Mouse (Mus musculus) neural tube, embryonic 14.5 days (tissue): ENCODE measurements around the gene 4931429L15Rik. TPM values are rescaled to one million over a fixed set of nuclear protein-coding genes. Genes with fewer than 3 reads are reported as not detected.

Experiments used
- ATAC-seq: fragments of 200-750 bp; cut with Nextera tagmentation; 2 replicates; pipeline ENCODE4 v1.8.0; 2017; ENCODE audit warnings: low read depth, mild to moderate bottlenecking, moderate TSS enrichment, moderate library complexity
- H3K27ac ChIP-seq: fragments of 300-500 bp; sonication (generic); 2 replicates; pipeline ENCODE4 v1.5.1; 2014; ENCODE audit warnings: low read depth, mild to moderate bottlenecking, control low read depth, low read length, moderate library complexity, mixed read lengths
- H3K27me3 ChIP-seq: fragments of 300-500 bp; sonication (generic); 2 replicates; pipeline ENCODE4 v1.6.1; 2014; ENCODE audit warnings: low read length; ENCODE audit not compliant: control insufficient read depth, insufficient read depth
- H3K36me3 ChIP-seq: fragments of 300-500 bp; sonication (generic); 2 replicates; pipeline ENCODE4 v1.6.1; 2014; ENCODE audit warnings: low read length, mixed read lengths; ENCODE audit not compliant: control insufficient read depth, insufficient read depth
- H3K4me1 ChIP-seq: fragments of 300-500 bp; sonication (generic); 2 replicates; pipeline ENCODE4 v1.6.1; 2014; ENCODE audit warnings: low read length; ENCODE audit not compliant: control insufficient read depth, insufficient read depth
- H3K4me2 ChIP-seq: fragments of 300-500 bp; sonication (generic); 2 replicates; pipeline ENCODE4 v1.6.1; 2014; ENCODE audit warnings: mild to moderate bottlenecking, low read depth, low read length, control low read depth
- H3K4me3 ChIP-seq: fragments of 300-500 bp; sonication (generic); 2 replicates; pipeline ENCODE4 v1.5.1; 2014; ENCODE audit warnings: low read depth, low read length, control low read depth, mixed read lengths
- H3K9ac ChIP-seq: fragments of 300-500 bp; sonication (generic); replicated peaks from 2 replicates; pipeline ENCODE4 v1.6.1; 2014; ENCODE audit warnings: low read depth, mild to moderate bottlenecking, control low read depth, low read length, mixed read lengths
- H3K9me3 ChIP-seq: fragments of 300-500 bp; sonication (generic); 2 replicates; pipeline ENCODE4 v1.6.1; 2016; ENCODE audit warnings: low read length; ENCODE audit not compliant: control insufficient read depth
- WGBS: fragments of 180-500 bp; shearing (Covaris S2); extraction: QIAGEN DNeasy Blood & Tissue Kit; methylation state at CpG from one replicate; pipeline ENCODE4 v1.1.7; 2014; 5-methylcytosine and 5-hydroxymethylcytosine counted together
- polyA plus RNA-seq: library from polyadenylated mRNA; unstranded; fragments of >200 nt; fragmentation: Nextera tagmentation; extraction: Ambion mirVana; gene quantifications from 2 replicates; pipeline ENCODE4 v1.2.1, GENCODE M21; 2014

Gene 4931429L15Rik
- polyA plus RNA-seq, 1 experiment from 2014 or later, result not detected

GRCm38 (mm10) chr9:46316388-46316787 is 3.4 kb downstream of the 4931429L15Rik start:
- 0 out of 2 replicates have a peak, but pooled peaks have one; percentile 45 for ATAC-seq
- Histone ChIP-seq H3K27me3 (no peaks in the 10 kb centered on the region), H3K27ac (no peak overlapping the region), H3K4me2 (no peak overlapping the region), H3K4me3 (no peak overlapping the region), H3K36me3 (no peaks in the 10 kb centered on the region), H3K9me3 (no peaks in the 10 kb centered on the region), H3K9ac (no peak overlapping the region), H3K4me1 (peaks cover 9% of the 10 kb centered on the region)
- 7% methylated on average over 5 of the region's 5 CpGs for WGBS

GRCm38 (mm10) chr9:46315807-46316365 is 3.9 kb downstream of the 4931429L15Rik start:
- ATAC-seq, result 0 out of 2 replicates have a peak, but pooled peaks have one; percentile 52
- Histone ChIP-seq H3K4me3 (no peak overlapping the region), H3K4me1 (peaks cover 9% of the 10 kb centered on the region), H3K4me2 (no peak overlapping the region), H3K9me3 (no peaks in the 10 kb centered on the region), H3K36me3 (no peaks in the 10 kb centered on the region), H3K9ac (no peak overlapping the region), H3K27ac (no peak overlapping the region), H3K27me3 (no peaks in the 10 kb centered on the region)
- 21% methylated on average over 11 of the region's 11 CpGs for WGBS

DNA sequence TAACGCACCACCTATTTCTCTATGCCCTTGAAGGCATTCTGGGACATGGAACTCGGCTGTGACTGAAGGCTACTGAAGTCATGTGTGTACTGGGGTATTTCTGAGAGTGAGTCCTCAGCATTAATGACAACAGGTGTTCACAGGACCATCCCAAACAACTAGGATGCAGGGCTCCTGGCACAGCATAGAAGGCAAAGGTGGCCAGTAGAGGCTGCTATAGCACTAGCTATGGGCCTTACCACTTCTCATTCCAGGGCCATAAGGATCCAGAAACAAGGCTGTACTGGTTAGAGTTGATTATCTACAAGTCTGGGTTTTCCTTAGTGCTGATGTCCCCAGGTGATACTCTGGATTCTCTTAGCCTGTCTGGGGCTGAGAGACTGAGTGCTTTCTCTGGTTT is 4.9 kb downstream of the 4931429L15Rik start:
- H3K27me3 ChIP-seq, result no peaks in the 10 kb centered on the region
- H3K27ac ChIP-seq, result no peak overlapping the region
- peaks cover 9% of the 10 kb centered on the region for H3K4me1 ChIP-seq
- no peak overlapping the region for H3K9ac ChIP-seq
- 52% methylated on average over 2 of the region's 2 CpGs for WGBS
- no peaks in the 10 kb centered on the region for H3K36me3 ChIP-seq
- ATAC-seq, result peak; percentile 22; the same call in 1 of the 2 replicates
- no peak overlapping the region for H3K4me3 ChIP-seq
- H3K4me2 ChIP-seq, result no peak overlapping the region
- H3K9me3 ChIP-seq, result no peaks in the 10 kb centered on the region

GRCm38 (mm10) chr9:46314507-46314906 is 5.3 kb downstream of the 4931429L15Rik start:
- Histone ChIP-seq H3K27me3 (no peaks in the 10 kb centered on the region), H3K9me3 (no peaks in the 10 kb centered on the region), H3K4me1 (peaks cover 9% of the 10 kb centered on the region), H3K36me3 (no peaks in the 10 kb centered on the region), H3K9ac (no peak overlapping the region), H3K4me3 (no peak overlapping the region), H3K4me2 (no peak overlapping the region), H3K27ac (no peak overlapping the region)
- 0% methylated on average over 4 of the region's 4 CpGs for WGBS
- ATAC-seq, result peak; percentile 38

GRCm38 (mm10) chr9:46309121-46309520 is 10.7 kb downstream of the 4931429L15Rik start:
- WGBS, result 6% methylated on average over 7 of the region's 7 CpGs
- H3K4me1 ChIP-seq, result 0 out of 2 replicates have a peak, but pooled peaks cover 3% of the 10 kb centered on the region
- no peak overlapping the region for H3K9ac ChIP-seq
- no peak overlapping the region for H3K4me2 ChIP-seq
- H3K4me3 ChIP-seq, result no peak overlapping the region
- H3K27me3 ChIP-seq, result no peaks in the 10 kb centered on the region
- H3K27ac ChIP-seq, result no peak overlapping the region
- H3K36me3 ChIP-seq, result no peaks in the 10 kb centered on the region
- H3K9me3 ChIP-seq, result no peaks in the 10 kb centered on the region
- no peak for ATAC-seq

DNA sequence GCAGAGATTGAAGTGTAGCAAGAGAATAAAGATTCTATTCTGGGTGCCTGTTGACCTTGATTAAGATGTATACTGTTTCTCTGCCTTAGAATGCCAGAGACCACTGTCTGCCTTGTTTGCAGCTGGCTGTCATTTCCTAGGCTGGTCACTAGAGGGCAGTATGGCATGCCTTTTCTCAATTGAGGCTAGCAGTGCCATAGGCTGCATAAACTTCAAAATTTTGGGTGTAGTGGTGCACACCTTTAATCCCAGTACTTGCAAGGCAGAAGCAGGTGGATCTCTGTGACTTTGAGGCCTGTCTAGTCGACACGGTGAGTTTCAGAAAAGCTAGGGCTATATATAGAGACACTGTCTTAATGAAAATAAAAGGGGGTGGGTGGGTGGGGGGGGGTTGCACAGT is 17.6 kb downstream of the 4931429L15Rik start:
- 13% methylated on average over 2 of the region's 2 CpGs for WGBS
- H3K27me3 ChIP-seq, result no peaks in the 10 kb centered on the region
- H3K9me3 ChIP-seq, result no peaks in the 10 kb centered on the region
- no peak overlapping the region for H3K27ac ChIP-seq
- no peaks in the 10 kb centered on the region for H3K4me1 ChIP-seq
- no peak overlapping the region for H3K4me2 ChIP-seq
- H3K4me3 ChIP-seq, result no peak overlapping the region
- peaks cover 17% of the 10 kb centered on the region; the same call in 1 of the 2 replicates for H3K36me3 ChIP-seq
- no peak overlapping the region for H3K9ac ChIP-seq
- ATAC-seq, result peak; percentile 34

DNA sequence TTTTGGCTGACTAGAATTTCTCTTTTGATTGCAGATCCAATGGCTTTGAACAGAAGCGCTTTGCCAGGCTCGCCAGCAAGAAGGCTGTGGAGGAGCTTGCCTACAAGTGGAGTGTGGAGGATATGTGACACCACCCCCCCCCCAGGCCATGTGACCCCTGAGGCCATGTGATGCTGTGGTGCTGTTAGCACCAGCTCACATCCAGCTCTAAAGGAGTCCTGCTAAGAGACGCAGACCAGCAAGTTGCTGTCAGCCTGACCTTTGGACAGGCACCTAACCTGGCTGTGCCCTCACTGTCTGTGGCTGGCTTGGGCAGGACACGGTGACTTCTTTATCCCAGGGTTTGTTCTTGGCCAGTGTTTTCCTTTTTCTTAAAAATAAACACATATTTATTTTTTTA is 21.4 kb downstream of the 4931429L15Rik start:
- 91% methylated on average over 4 of the region's 4 CpGs for WGBS
- Histone ChIP-seq H3K4me2 (no peak overlapping the region), H3K9ac (no peak overlapping the region), H3K9me3 (no peaks in the 10 kb centered on the region), H3K4me1 (no peaks in the 10 kb centered on the region), H3K36me3 (peaks cover 26% of the 10 kb centered on the region), H3K4me3 (no peak overlapping the region), H3K27me3 (no peaks in the 10 kb centered on the region), H3K27ac (no peak overlapping the region)
- ATAC-seq, result no peak

- under 1% methylated on average over 55 of the region's 55 CpGs for WGBS
- Histone ChIP-seq H3K9me3 (no peaks in the 10 kb centered on the region), H3K4me3 (peak within 1 kb of the TSS; percentile 75), H3K27ac (peak within 1 kb of the TSS; percentile 74; the same call in 1 of the 2 replicates), H3K36me3 (peaks cover 29% of the 10 kb centered on the region), H3K27me3 (no peaks in the 10 kb centered on the region), H3K4me2 (peak within 1 kb of the TSS; percentile 55), H3K9ac (peak within 1 kb of the TSS; percentile 80), H3K4me1 (peaks cover 7% of the 10 kb centered on the region; the same call in 1 of the 2 replicates)
- ATAC-seq, result peak; percentile 89
Observed at GRCm38 (mm10) chr9:46282631-46283436, 37.0 kb downstream of the 4931429L15Rik start, which contains the start of gene Bud13. Gene Bud13, plus strand, starts transcription at chr9:46283008.

- no peak overlapping the region for H3K4me3 ChIP-seq
- peaks cover 26% of the 10 kb centered on the region for H3K36me3 ChIP-seq
- H3K4me2 ChIP-seq, result no peak overlapping the region
- no peaks in the 10 kb centered on the region for H3K9me3 ChIP-seq
- H3K27me3 ChIP-seq, result no peaks in the 10 kb centered on the region
- no peak for ATAC-seq
- 91% methylated on average over 9 of the region's 9 CpGs for whole genome bisulfite sequencing
- no peak overlapping the region for H3K9ac ChIP-seq
- no peak overlapping the region for H3K27ac ChIP-seq
- H3K4me1 ChIP-seq, result peaks cover 6% of the 10 kb centered on the region
Observed at GRCm38 (mm10) chr9:46274494-46274893, 45.3 kb downstream of the 4931429L15Rik start.
